Mouse (Mus musculus) MEL (cell line): ENCODE measurements around the gene Foxr1. TPM values are rescaled to one million over a fixed set of nuclear protein-coding genes. Genes with fewer than 3 reads are reported as not detected.

ENCODE experiments used
- DNase-seq: peaks from one replicate; pipeline ENCODE4 v3.0.0; 2011; ENCODE audit warnings: low read depth, low spot score
- H3K27ac ChIP-seq: 2 replicates; pipeline ENCODE4 v1.5.1; 2012; ENCODE audit warnings: low read depth, mild to moderate bottlenecking, control low read depth, low read length, moderate library complexity; ENCODE audit not compliant: control insufficient read depth
- H3K27me3 ChIP-seq, 2 experiments: fragments of 150-350 bp in 1 of 2; sonication (generic) in 1 of 2; 2 replicates each; pipeline ENCODE4 v1.6.1; 2012; ENCODE audit warnings: low read length in 2 of 2, mild to moderate bottlenecking in 2 of 2, improper control_type of control experiment in 1 of 2, moderate library complexity in 1 of 2; ENCODE audit not compliant: insufficient read depth in 2 of 2, control insufficient read depth in 1 of 2
- H3K36me3 ChIP-seq, 2 experiments: 2 replicates each; pipeline ENCODE4 v1.6.1; 2012 to 2014; ENCODE audit warnings: low read length in 2 of 2, improper control_type of control experiment in 1 of 2, inconsistent platforms in 1 of 2, mild to moderate bottlenecking in 1 of 2; ENCODE audit not compliant: insufficient read depth in 2 of 2, control insufficient read depth in 1 of 2
- H3K4me1 ChIP-seq, 2 experiments: fragments of 150-350 bp in 1 of 2; sonication (generic) in 1 of 2; 2 replicates each; pipeline ENCODE4 v1.6.1; 2012; ENCODE audit warnings: low read length in 2 of 2, improper control_type of control experiment in 1 of 2, mild to moderate bottlenecking in 1 of 2; ENCODE audit not compliant: insufficient read depth in 2 of 2, control insufficient read depth in 1 of 2
- H3K4me3 ChIP-seq, 2 experiments: fragments of 150-350 bp in 1 of 2; sonication (generic) in 1 of 2; 2 replicates each; pipeline ENCODE4 v1.5.1; 2012; ENCODE audit warnings: low read depth in 2 of 2, low read length in 2 of 2, mild to moderate bottlenecking in 2 of 2, moderate library complexity in 2 of 2, control low read depth in 1 of 2, improper control_type of control experiment in 1 of 2; ENCODE audit not compliant: control insufficient read depth in 1 of 2, insufficient read depth in 1 of 2
- H3K79me2 ChIP-seq: 2 replicates; pipeline ENCODE4 v1.6.1; 2012; ENCODE audit warnings: mild to moderate bottlenecking, low read length, moderate library complexity; ENCODE audit not compliant: control insufficient read depth, poor library complexity, insufficient read depth
- H3K9ac ChIP-seq: 2 replicates; pipeline ENCODE4 v1.6.1; 2012; ENCODE audit warnings: low read depth, mild to moderate bottlenecking, control low read depth, low read length, moderate library complexity; ENCODE audit not compliant: control insufficient read depth, poor library complexity, severe bottlenecking
- H3K9me3 ChIP-seq: fragments of 150-350 bp; sonication (generic); replicated peaks from 2 replicates; pipeline ENCODE4 v1.6.1; 2012; ENCODE audit warnings: mild to moderate bottlenecking, low read length, improper control_type of control experiment, moderate library complexity; ENCODE audit not compliant: insufficient read depth
- CHD2 ChIP-seq: IDR thresholded peaks from 2 replicates; pipeline ENCODE4 v1.6.1; 2011; ENCODE audit warnings: low read length, improper control_type of control experiment
- CTCF ChIP-seq, 3 experiments: IDR thresholded peaks in 2 of 3; conservative IDR thresholded peaks in 1 of 3; 2 replicates each; pipeline ENCODE4 v1.5.1; 2011 to 2012; ENCODE audit warnings: low read length in 3 of 3, low read depth in 2 of 3, mild to moderate bottlenecking in 2 of 3, improper control_type of control experiment in 1 of 3, inconsistent platforms in 1 of 3, mixed read lengths in 1 of 3, moderate library complexity in 1 of 3; ENCODE audit not compliant: control insufficient read depth in 1 of 3, insufficient read depth in 1 of 3, poor library complexity in 1 of 3, severe bottlenecking in 1 of 3
- E2F4 ChIP-seq: IDR thresholded peaks from 2 replicates; pipeline ENCODE4 v1.6.1; 2011; ENCODE audit warnings: low read depth, low read length, improper control_type of control experiment, borderline replicate concordance
- ETS1 ChIP-seq: IDR thresholded peaks from 2 replicates; pipeline ENCODE4 v1.6.1; 2012; ENCODE audit warnings: low read depth, mild to moderate bottlenecking, inconsistent platforms, low read length, improper control_type of control experiment, moderate library complexity
- GABPA ChIP-seq: IDR thresholded peaks from 2 replicates; pipeline ENCODE4 v1.6.1; 2012; ENCODE audit warnings: low read depth, mild to moderate bottlenecking, inconsistent platforms, low read length, improper control_type of control experiment, moderate library complexity
- GATA1 ChIP-seq: IDR thresholded peaks from 2 replicates; pipeline ENCODE4 v1.6.1; 2011; ENCODE audit warnings: low read depth, low read length, improper control_type of control experiment
- HCFC1 ChIP-seq: IDR thresholded peaks from 2 replicates; pipeline ENCODE4 v1.6.1; 2012; ENCODE audit warnings: low read depth, mild to moderate bottlenecking, inconsistent platforms, low read length, improper control_type of control experiment, moderate library complexity
- KAT2A ChIP-seq: conservative IDR thresholded peaks from 2 replicates; pipeline ENCODE4 v1.6.1; 2012; ENCODE audit warnings: low read depth, low read length, improper control_type of control experiment, inconsistent platforms
- MAX ChIP-seq: IDR thresholded peaks from 2 replicates; pipeline ENCODE4 v1.6.1; 2011; ENCODE audit warnings: low read length, improper control_type of control experiment
- MAZ ChIP-seq: IDR thresholded peaks from 2 replicates; pipeline ENCODE4 v1.6.1; 2012; ENCODE audit warnings: low read depth, mild to moderate bottlenecking, inconsistent platforms, low read length, improper control_type of control experiment
- MEF2A ChIP-seq: IDR thresholded peaks from 2 replicates; pipeline ENCODE4 v1.6.1; 2014; ENCODE audit warnings: low read depth, mild to moderate bottlenecking, inconsistent platforms, low read length, improper control_type of control experiment; ENCODE audit not compliant: poor library complexity, insufficient replicate concordance, severe bottlenecking; ENCODE audit errors: extremely low read depth
- MXI1 ChIP-seq: IDR thresholded peaks from 2 replicates; pipeline ENCODE4 v1.6.1; 2011; ENCODE audit warnings: mild to moderate bottlenecking, low read depth, low read length, improper control_type of control experiment
- MYB ChIP-seq: IDR thresholded peaks from 2 replicates; pipeline ENCODE4 v1.6.1; 2011; ENCODE audit warnings: mild to moderate bottlenecking, low read depth, low read length, improper control_type of control experiment
- MYC ChIP-seq: IDR thresholded peaks from 2 replicates; pipeline ENCODE4 v1.6.1; 2011; ENCODE audit warnings: low read depth, mild to moderate bottlenecking, low read length, improper control_type of control experiment, moderate library complexity
- NRF1 ChIP-seq: IDR thresholded peaks from 2 replicates; pipeline ENCODE4 v1.6.1; 2014; ENCODE audit warnings: low read depth, mild to moderate bottlenecking, inconsistent platforms, low read length, improper control_type of control experiment, moderate library complexity; ENCODE audit not compliant: poor library complexity, insufficient read depth, severe bottlenecking
- POLR2AphosphoS2 ChIP-seq: IDR thresholded peaks from 2 replicates; pipeline ENCODE4 v1.6.1; 2011; ENCODE audit warnings: low read length, improper control_type of control experiment
- RAD21 ChIP-seq: IDR thresholded peaks from 2 replicates; pipeline ENCODE4 v1.6.1; 2011; ENCODE audit warnings: mild to moderate bottlenecking, low read depth, low read length, improper control_type of control experiment
- RCOR1 ChIP-seq: IDR thresholded peaks from 2 replicates; pipeline ENCODE4 v1.6.1; 2012; ENCODE audit warnings: low read depth, mild to moderate bottlenecking, inconsistent platforms, low read length, improper control_type of control experiment
- SIN3A ChIP-seq: IDR thresholded peaks from 2 replicates; pipeline ENCODE4 v1.6.1; 2012; ENCODE audit warnings: low read length, improper control_type of control experiment, inconsistent platforms
- SMC3 ChIP-seq: IDR thresholded peaks from 2 replicates; pipeline ENCODE4 v1.6.1; 2011; ENCODE audit warnings: low read depth, low read length, improper control_type of control experiment
- TAL1 ChIP-seq: IDR thresholded peaks from 2 replicates; pipeline ENCODE4 v1.6.1; 2012; ENCODE audit warnings: mild to moderate bottlenecking, inconsistent platforms, low read length, moderate library complexity, mixed read lengths
- TBP ChIP-seq: IDR thresholded peaks from 2 replicates; pipeline ENCODE4 v1.8.0; 2011; ENCODE audit warnings: low read depth, low read length, improper control_type of control experiment
- TCF12 ChIP-seq: IDR thresholded peaks from 2 replicates; pipeline ENCODE4 v1.6.1; 2014; ENCODE audit warnings: low read depth, mild to moderate bottlenecking, inconsistent platforms, low read length, improper control_type of control experiment, moderate library complexity
- UBTF ChIP-seq: IDR thresholded peaks from 2 replicates; pipeline ENCODE4 v1.6.1; 2012; ENCODE audit warnings: low read depth, mild to moderate bottlenecking, inconsistent platforms, low read length, improper control_type of control experiment, moderate library complexity, borderline replicate concordance; ENCODE audit not compliant: insufficient read depth
- USF1 ChIP-seq: IDR thresholded peaks from 2 replicates; pipeline ENCODE4 v1.6.1; 2014; ENCODE audit warnings: low read depth, mild to moderate bottlenecking, inconsistent platforms, low read length, improper control_type of control experiment, moderate library complexity
- ZC3H11A ChIP-seq: IDR thresholded peaks from 2 replicates; pipeline ENCODE4 v1.6.1; 2012; ENCODE audit warnings: low read depth, mild to moderate bottlenecking, inconsistent platforms, low read length, improper control_type of control experiment
- ZKSCAN1 ChIP-seq: IDR thresholded peaks from 2 replicates; pipeline ENCODE4 v1.6.1; 2012; ENCODE audit warnings: low read depth, mild to moderate bottlenecking, inconsistent platforms, low read length, improper control_type of control experiment, moderate library complexity
- ZMIZ1 ChIP-seq: IDR thresholded peaks from 2 replicates; pipeline ENCODE4 v1.6.1; 2012; ENCODE audit warnings: low read depth, mild to moderate bottlenecking, inconsistent platforms, low read length, improper control_type of control experiment, moderate library complexity
- ZNF384 ChIP-seq: IDR thresholded peaks from 2 replicates; pipeline ENCODE4 v1.6.1; 2012; ENCODE audit warnings: low read depth, mild to moderate bottlenecking, inconsistent platforms, low read length, improper control_type of control experiment
- polyA plus RNA-seq, 2 experiments: library from polyadenylated mRNA; stranded (reverse) in 1 of 2; unstranded in 1 of 2; fragments of >175 nt in 1 of 2; fragments of >200 nt in 1 of 2; gene quantifications; 2 replicates each; pipeline versions ENCODE4 v1.2.1 to v1.2.4; 2012; ENCODE audit warnings: low replicate concordance in 2 of 2, low read depth in 1 of 2; ENCODE audit not compliant: insufficient read length in 2 of 2, insufficient read depth in 1 of 2, missing spikeins in 1 of 2
- total RNA-seq: library from RNA; depleted of rRNA; stranded (reverse); fragments of 300-350 nt; gene quantifications from 2 replicates; pipeline ENCODE4 v1.2.3, GENCODE M21; 2012

The Foxr1 gene
- total and polyA plus RNA-seq, 3 experiments = 0.07 to 0.08 TPM; not detected in 1

GRCm38 (mm10) chr9:44417892-44418363 lies 23.0 kb downstream of the Foxr1 start (continued):
- no peak for TF ChIP-seq RAD21
- no peak for TF ChIP-seq SMC3
- peak; percentile 44 for TF ChIP-seq TCF12
- peak; percentile 75 for TF ChIP-seq NRF1
- TF ChIP-seq HCFC1 = peak; percentile 84
- TF ChIP-seq ZMIZ1 = no peak
- TF ChIP-seq RCOR1 = no peak; the same call in 1 of the 2 replicates
- TF ChIP-seq MXI1 = peak; percentile 66
- no peak for TF ChIP-seq ZC3H11A
- peak; percentile 5; the same call in 1 of the 2 replicates for TF ChIP-seq ETS1
- TF ChIP-seq MYB = no peak
- no peak for TF ChIP-seq CHD2
- TF ChIP-seq MAX = no peak; the same call in none of the 2 replicates
- no peak; the same call in 1 of the 2 replicates for TF ChIP-seq KAT2A
- peak; percentile 65 for TF ChIP-seq SIN3A
- TF ChIP-seq GABPA = 0 out of 2 replicates have a peak, but pooled peaks have one; percentile 41
- peak; percentile 92 for TF ChIP-seq MAZ
- no peak for TF ChIP-seq USF1
- no peak for TF ChIP-seq GATA1
- TF ChIP-seq MEF2A = 0 out of 2 replicates have a peak, but pooled peaks have one; percentile 30
- TF ChIP-seq ZNF384 = no peak
- TF ChIP-seq TAL1 = no peak

DNA sequence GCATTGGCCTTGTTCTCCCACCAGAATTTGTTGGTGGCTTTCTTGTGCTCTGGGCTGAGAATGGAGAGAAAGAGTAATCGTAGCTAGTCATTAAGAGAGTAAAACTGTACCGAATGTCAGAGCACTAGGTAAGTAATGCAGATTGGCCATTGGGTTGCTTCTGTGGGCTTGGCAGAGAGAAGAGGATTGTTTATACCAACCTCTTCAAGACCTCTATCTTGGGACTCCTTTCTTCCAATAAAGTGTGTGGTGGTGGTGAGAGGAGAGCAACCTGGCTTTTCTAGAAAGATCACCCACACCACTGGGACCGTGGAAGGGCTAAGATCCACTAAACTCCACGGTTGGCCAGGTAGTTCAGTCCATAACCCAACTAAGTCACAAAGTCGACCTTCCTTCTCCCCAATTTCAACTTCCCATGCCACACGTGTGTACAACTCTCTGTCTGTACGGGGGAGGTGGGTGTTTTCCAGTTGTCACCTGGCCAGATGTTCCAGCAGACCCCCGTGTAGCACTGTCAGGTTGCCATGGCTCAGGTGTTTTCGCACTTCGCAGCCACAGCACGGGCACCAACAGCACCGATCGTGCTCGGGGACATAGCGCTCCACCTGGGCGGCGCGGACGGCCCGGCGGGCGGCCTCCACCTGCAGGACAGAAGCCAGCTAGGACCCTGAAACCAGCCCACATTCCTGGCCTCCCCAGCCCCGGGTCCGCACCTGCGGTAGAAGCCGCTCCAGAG lies 23.6 kb downstream of the Foxr1 start:
- TF ChIP-seq ZC3H11A (no peak), RAD21 (no peak), CHD2 (no peak), MYC (no peak), TBP (no peak), ZKSCAN1 (no peak), E2F4 (no peak), ZNF384 (no peak), POLR2AphosphoS2 (no peak), MAX (no peak; the same call in 1 of the 2 replicates), MEF2A (no peak), SMC3 (no peak), GATA1 (no peak), ETS1 (no peak), UBTF (no peak), MYB (no peak), CTCF (IDR thresholded peaks at IDR 0.05 in 2 of 3, conservative IDR thresholded peaks at IDR 0.05 in 1 of 3; ENCODE audit: control insufficient read depth in 1 of 3, insufficient read depth in 1 of 3, low read depth in 2 of 3, low read length in 3 of 3, poor library complexity in 1 of 3, severe bottlenecking in 1 of 3) (no peak)
- H3K9me3 ChIP-seq = no peaks in the 10 kb centered on the region
- peak overlapping the region; percentile 78 for H3K9ac ChIP-seq
- H3K4me1 ChIP-seq = peaks cover 3 to 20% of the 10 kb centered on the region in 2 experiments; a peak in 3 of 4 replicates
- peak overlapping the region; percentile 80 to 95 for H3K4me3 ChIP-seq
- H3K79me2 ChIP-seq = peaks cover 10% of the 10 kb centered on the region
- H3K36me3 ChIP-seq = peaks cover 0 to 26% of the 10 kb centered on the region in 2 experiments; a peak in 2 of 4 replicates
- no peaks in the 10 kb centered on the region for H3K27me3 ChIP-seq
- DNase-seq = peak; percentile 53
- peak overlapping the region; percentile 52 for H3K27ac ChIP-seq
